Mouse (Mus musculus) megakaryocyte, embryonic 14.5 days (primary cell): Measurements from ENCODE around the gene Olfr549.

ENCODE experiments used
- FLI1 ChIP-seq: IDR thresholded peaks from 2 replicates; pipeline ENCODE4 v1.6.1; 2012; ENCODE audit warnings: low read length, inconsistent platforms, mixed read lengths
- GATA1 ChIP-seq: IDR thresholded peaks from 3 replicates; pipeline ENCODE4 v1.6.1; 2012; ENCODE audit warnings: mixed read lengths, low read length, inconsistent platforms, borderline replicate concordance

DNA sequence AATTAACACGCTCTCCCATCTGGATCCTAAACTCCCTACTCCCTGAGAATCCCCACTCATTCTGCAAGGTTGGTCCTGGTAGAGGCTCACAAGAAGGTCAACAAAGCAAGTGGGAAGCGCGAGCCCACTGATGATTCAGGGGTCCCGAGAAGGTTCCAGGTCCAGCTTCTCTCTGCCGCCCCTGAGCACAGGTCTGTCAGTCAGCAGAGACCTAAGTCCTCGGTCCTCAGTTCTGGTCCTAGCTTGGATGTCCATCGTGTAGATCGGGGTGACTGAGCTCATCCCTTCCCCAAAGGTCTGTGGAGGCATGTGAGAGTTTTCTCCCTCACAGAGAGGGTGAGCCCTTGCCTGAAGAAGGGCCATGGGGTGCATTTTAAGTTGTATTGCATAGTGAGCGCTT lies 41.6 kb upstream of the Olfr549 start:
- TF ChIP-seq GATA1: no peak
- no peak for TF ChIP-seq FLI1
